Mouse (Mus musculus): Measurements from ENCODE around the gene Slc8a1. TPM values are rescaled to one million over a fixed set of nuclear protein-coding genes. Genes with fewer than 3 reads are reported as not detected.

Slc8a1 gene
- total and polyA plus RNA-seq, 2 experiments from 2014 or later, result 71.6 to 875 TPM

- Histone ChIP-seq H3K9ac (replicated peaks; ENCODE audit: low read depth, low read length) (no peak overlapping the region), H3K4me3 (ENCODE audit: low read depth, low read length) (no peak overlapping the region), H3K4me1 (ENCODE audit: control insufficient read depth, insufficient read depth) (peaks cover 17% of the 10 kb centered on the region), H3K27me3 (ENCODE audit: control insufficient read depth, insufficient read depth, low read length) (no peaks in the 10 kb centered on the region), H3K4me2 (ENCODE audit: low read depth, low read length) (no peak overlapping the region), H3K27ac (ENCODE audit: low read depth) (no peak overlapping the region), H3K36me3 (replicated peaks; ENCODE audit: control insufficient read depth, insufficient read depth, low read length) (peaks cover 45% of the 10 kb centered on the region), H3K9me3 (replicated peaks; ENCODE audit: control insufficient read depth, low read length) (no peaks in the 10 kb centered on the region)
- TF ChIP-seq EP300 (IDR thresholded peaks at IDR 0.05; ENCODE audit: low read depth), result no peak
- TF ChIP-seq CTCF (IDR thresholded peaks at IDR 0.05; ENCODE audit: low read depth), result no peak
- WGBS, result 69% methylated on average over 4 of the region's 4 CpGs
- ATAC-seq (ENCODE audit: insufficient read depth, low read depth), result no peak
- DNase-seq (ENCODE audit: low spot score), result no peak
These were observed 345.1 kb downstream of the Slc8a1 start for GRCm38 (mm10) chr17:81393040-81393439.

GRCm38 (mm10) chr17:81391478-81391877 is 346.7 kb downstream of the Slc8a1 start:
- no peak overlapping the region for H3K4me3 ChIP-seq (ENCODE audit: low read depth, low read length)
- H3K27me3 ChIP-seq (ENCODE audit: control insufficient read depth, insufficient read depth, low read length), result no peaks in the 10 kb centered on the region
- no peaks in the 10 kb centered on the region for H3K9me3 ChIP-seq (replicated peaks; ENCODE audit: control insufficient read depth, low read length)
- WGBS, result 87% methylated on average over 7 of the region's 7 CpGs
- no peak overlapping the region for H3K4me2 ChIP-seq (ENCODE audit: low read depth, low read length)
- DNase-seq (ENCODE audit: low spot score) (no peak), ATAC-seq (ENCODE audit: insufficient read depth, low read depth) (no peak)
- peaks cover 53% of the 10 kb centered on the region for H3K36me3 ChIP-seq (replicated peaks; ENCODE audit: control insufficient read depth, insufficient read depth, low read length)
- no peak overlapping the region for H3K9ac ChIP-seq (replicated peaks; ENCODE audit: low read depth, low read length)
- TF ChIP-seq EP300 (IDR thresholded peaks at IDR 0.05; ENCODE audit: low read depth) (no peak), CTCF (IDR thresholded peaks at IDR 0.05; ENCODE audit: low read depth) (no peak)
- no peak overlapping the region for H3K27ac ChIP-seq (ENCODE audit: low read depth)
- peaks cover 20% of the 10 kb centered on the region for H3K4me1 ChIP-seq (ENCODE audit: control insufficient read depth, insufficient read depth)

- WGBS, result 57% methylated on average over 3 of the region's 3 CpGs
- Histone ChIP-seq H3K36me3 (replicated peaks; ENCODE audit: control insufficient read depth, insufficient read depth, low read length) (peaks cover 55% of the 10 kb centered on the region), H3K27ac (ENCODE audit: low read depth) (no peak overlapping the region), H3K9ac (replicated peaks; ENCODE audit: low read depth, low read length) (no peak overlapping the region), H3K4me2 (ENCODE audit: low read depth, low read length) (no peak overlapping the region), H3K4me1 (ENCODE audit: control insufficient read depth, insufficient read depth) (peaks cover 20% of the 10 kb centered on the region), H3K27me3 (ENCODE audit: control insufficient read depth, insufficient read depth, low read length) (no peaks in the 10 kb centered on the region), H3K4me3 (ENCODE audit: low read depth, low read length) (no peak overlapping the region), H3K9me3 (replicated peaks; ENCODE audit: control insufficient read depth, low read length) (no peaks in the 10 kb centered on the region)
- ATAC-seq (ENCODE audit: insufficient read depth, low read depth), result no peak
- TF ChIP-seq CTCF (IDR thresholded peaks at IDR 0.05; ENCODE audit: low read depth) (no peak), EP300 (IDR thresholded peaks at IDR 0.05; ENCODE audit: low read depth) (no peak)
- DNase-seq (ENCODE audit: low spot score), result no peak
These were observed 347.4 kb downstream of the Slc8a1 start for GRCm38 (mm10) chr17:81390790-81391189.

- TF ChIP-seq CTCF (IDR thresholded peaks at IDR 0.05; ENCODE audit: low read depth), result no peak
- TF ChIP-seq EP300 (IDR thresholded peaks at IDR 0.05; ENCODE audit: low read depth), result no peak
- ATAC-seq (ENCODE audit: insufficient read depth, low read depth) (no peak), DNase-seq (ENCODE audit: low spot score) (no peak)
- Histone ChIP-seq H3K27ac (ENCODE audit: low read depth) (no peak overlapping the region), H3K27me3 (ENCODE audit: control insufficient read depth, insufficient read depth, low read length) (no peaks in the 10 kb centered on the region), H3K9ac (replicated peaks; ENCODE audit: low read depth, low read length) (no peak overlapping the region), H3K36me3 (replicated peaks; ENCODE audit: control insufficient read depth, insufficient read depth, low read length) (peaks cover 44% of the 10 kb centered on the region), H3K4me2 (ENCODE audit: low read depth, low read length) (no peak overlapping the region), H3K4me1 (ENCODE audit: control insufficient read depth, insufficient read depth) (peaks cover 17% of the 10 kb centered on the region; the same call in 1 of the 2 replicates), H3K9me3 (replicated peaks; ENCODE audit: control insufficient read depth, low read length) (no peaks in the 10 kb centered on the region), H3K4me3 (ENCODE audit: low read depth, low read length) (no peak overlapping the region)
- WGBS, result 77% methylated on average over 2 of the region's 2 CpGs
These were observed 352.1 kb downstream of the Slc8a1 start for GRCm38 (mm10) chr17:81386118-81386517.

- H3K36me3 ChIP-seq (replicated peaks; ENCODE audit: control insufficient read depth, insufficient read depth, low read length), result peaks cover 44% of the 10 kb centered on the region
- no peak for ATAC-seq (ENCODE audit: insufficient read depth, low read depth)
These were observed 352.7 kb downstream of the Slc8a1 start for GRCm38 (mm10) chr17:81385476-81385875.

GRCm38 (mm10) chr17:81383461-81383860 is 354.7 kb downstream of the Slc8a1 start:
- Histone ChIP-seq H3K9me3 (replicated peaks; ENCODE audit: control insufficient read depth, low read length) (no peaks in the 10 kb centered on the region), H3K4me1 (ENCODE audit: control insufficient read depth, insufficient read depth) (peaks cover 9% of the 10 kb centered on the region; the same call in 1 of the 2 replicates), H3K4me2 (ENCODE audit: low read depth, low read length) (no peak overlapping the region), H3K9ac (replicated peaks; ENCODE audit: low read depth, low read length) (no peak overlapping the region), H3K27ac (ENCODE audit: low read depth) (no peak overlapping the region; the same call in 1 of the 2 replicates), H3K4me3 (ENCODE audit: low read depth, low read length) (no peak overlapping the region), H3K36me3 (replicated peaks; ENCODE audit: control insufficient read depth, insufficient read depth, low read length) (peaks cover 38% of the 10 kb centered on the region), H3K27me3 (ENCODE audit: control insufficient read depth, insufficient read depth, low read length) (no peaks in the 10 kb centered on the region)
- 89% methylated on average over 4 of the region's 4 CpGs for WGBS
- ATAC-seq (ENCODE audit: insufficient read depth, low read depth) (no peak), DNase-seq (ENCODE audit: low spot score) (no peak)
- TF ChIP-seq CTCF (IDR thresholded peaks at IDR 0.05; ENCODE audit: low read depth) (no peak), EP300 (IDR thresholded peaks at IDR 0.05; ENCODE audit: low read depth) (no peak)

More at GRCm38 (mm10) chr17:81385476-81385875, 352.7 kb downstream of the Slc8a1 start:
- no peak overlapping the region for H3K4me3 ChIP-seq (ENCODE audit: low read depth, low read length)
- H3K9ac ChIP-seq (replicated peaks; ENCODE audit: low read depth, low read length), result no peak overlapping the region
- H3K27ac ChIP-seq (ENCODE audit: low read depth), result no peak overlapping the region
- H3K4me2 ChIP-seq (ENCODE audit: low read depth, low read length), result no peak overlapping the region
- H3K9me3 ChIP-seq (replicated peaks; ENCODE audit: control insufficient read depth, low read length), result no peaks in the 10 kb centered on the region
- H3K27me3 ChIP-seq (ENCODE audit: control insufficient read depth, insufficient read depth, low read length), result no peaks in the 10 kb centered on the region
- no peak for DNase-seq (ENCODE audit: low spot score)
- TF ChIP-seq EP300 (IDR thresholded peaks at IDR 0.05; ENCODE audit: low read depth) (no peak), CTCF (IDR thresholded peaks at IDR 0.05; ENCODE audit: low read depth) (no peak)
- 84% methylated on average over 5 of the region's 5 CpGs for WGBS
- H3K4me1 ChIP-seq (ENCODE audit: control insufficient read depth, insufficient read depth), result peaks cover 13% of the 10 kb centered on the region; the same call in 1 of the 2 replicates

All from heart, postnatal 0 days (tissue).